Mouse (Mus musculus) hindbrain, embryonic 14.5 days (tissue): ENCODE data around the gene Frmd6. TPM values are rescaled to one million over a fixed set of nuclear protein-coding genes. Genes with fewer than 3 reads are reported as not detected.

ENCODE experiments used
- ATAC-seq: fragments of 200-750 bp; cut with Nextera tagmentation; 2 replicates; pipeline ENCODE4 v1.8.0; 2017; ENCODE audit warnings: moderate number of reproducible peaks, mild to moderate bottlenecking, moderate TSS enrichment, moderate library complexity; ENCODE audit not compliant: low FRiP score
- DNase-seq: peaks from one replicate; pipeline ENCODE4 v3.0.0-alpha.2; 2015; ENCODE audit warnings: low spot score
- H3K27ac ChIP-seq: fragments of 300-500 bp; sonication (generic); 2 replicates; pipeline ENCODE4 v1.5.1; 2014; ENCODE audit warnings: mild to moderate bottlenecking, moderate library complexity
- H3K27me3 ChIP-seq: fragments of 300-500 bp; sonication (generic); 2 replicates; pipeline ENCODE4 v1.6.1; 2014; ENCODE audit warnings: mild to moderate bottlenecking, low read length, mixed read lengths; ENCODE audit not compliant: control insufficient read depth, insufficient read depth
- H3K36me3 ChIP-seq: fragments of 300-500 bp; sonication (generic); replicated peaks from 2 replicates; pipeline ENCODE4 v1.6.1; 2014; ENCODE audit not compliant: control insufficient read depth, insufficient read depth
- H3K4me1 ChIP-seq: fragments of 300-500 bp; sonication (generic); replicated peaks from 2 replicates; pipeline ENCODE4 v1.6.1; 2014; ENCODE audit warnings: antibody characterized with exemption, low read length, mixed read lengths; ENCODE audit not compliant: control insufficient read depth, insufficient read depth
- H3K4me2 ChIP-seq: fragments of 300-500 bp; sonication (generic); replicated peaks from 2 replicates; pipeline ENCODE4 v1.6.1; 2014; ENCODE audit warnings: mild to moderate bottlenecking, moderate library complexity
- H3K4me3 ChIP-seq: fragments of 300-500 bp; sonication (generic); replicated peaks from 2 replicates; pipeline ENCODE4 v1.5.1; 2014; ENCODE audit warnings: mild to moderate bottlenecking, low read length
- H3K9ac ChIP-seq: fragments of 300-500 bp; sonication (generic); 2 replicates; pipeline ENCODE4 v1.6.1; 2014
- H3K9me3 ChIP-seq: fragments of 300-500 bp; sonication (generic); 2 replicates; pipeline ENCODE4 v1.6.1; 2016; ENCODE audit warnings: low read length; ENCODE audit not compliant: control insufficient read depth
- WGBS: fragments of 180-500 bp; shearing (Covaris S2); extraction: QIAGEN DNeasy Blood & Tissue Kit; methylation state at CpG from one replicate; pipeline ENCODE4 v1.1.7; 2014; 5-methylcytosine and 5-hydroxymethylcytosine counted together
- polyA plus RNA-seq: library from polyadenylated mRNA; unstranded; fragments of >200 nt; fragmentation: Nextera tagmentation; extraction: Ambion mirVana; gene quantifications from 2 replicates; pipeline ENCODE4 v1.2.1, GENCODE M21; 2014

The Frmd6 gene
- polyA plus RNA-seq, 1 experiment from 2014 or later = 9.5 TPM

- H3K27me3 ChIP-seq = no peaks in the 10 kb centered on the region
- H3K4me1 ChIP-seq = no peaks in the 10 kb centered on the region
- 61% methylated on average over 3 of the region's 3 CpGs for WGBS
- no peak overlapping the region for H3K4me3 ChIP-seq
- H3K4me2 ChIP-seq = no peak overlapping the region
- no peaks in the 10 kb centered on the region for H3K36me3 ChIP-seq
- H3K9me3 ChIP-seq = no peaks in the 10 kb centered on the region
- no peak for ATAC-seq
- no peak for DNase-seq
- no peak overlapping the region for H3K27ac ChIP-seq
- no peak overlapping the region for H3K9ac ChIP-seq
These were observed 88.1 kb downstream of the Frmd6 start for GRCm38 (mm10) chr12:70913429-70913828.

GRCm38 (mm10) chr12:70914387-70914786, 89.1 kb downstream of the Frmd6 start:
- H3K4me2 ChIP-seq = no peak overlapping the region
- ATAC-seq (no peak), DNase-seq (peak; percentile 79)
- H3K27ac ChIP-seq = no peak overlapping the region
- H3K9me3 ChIP-seq = no peaks in the 10 kb centered on the region
- no peak overlapping the region for H3K9ac ChIP-seq
- 63% methylated on average over 11 of the region's 11 CpGs for whole genome bisulfite sequencing
- no peak overlapping the region for H3K4me3 ChIP-seq
- no peaks in the 10 kb centered on the region for H3K4me1 ChIP-seq
- no peaks in the 10 kb centered on the region for H3K36me3 ChIP-seq
- H3K27me3 ChIP-seq = no peaks in the 10 kb centered on the region

GRCm38 (mm10) chr12:70929781-70930180, 104.5 kb downstream of the Frmd6 start:
- H3K27me3 ChIP-seq = no peaks in the 10 kb centered on the region
- no peak for ATAC-seq
- no peak overlapping the region for H3K27ac ChIP-seq
- H3K4me3 ChIP-seq = no peak overlapping the region
- H3K4me1 ChIP-seq = no peaks in the 10 kb centered on the region
- DNase-seq = no peak
- no peak overlapping the region for H3K9ac ChIP-seq
- H3K36me3 ChIP-seq = no peaks in the 10 kb centered on the region
- 92% methylated on average over 4 of the region's 4 CpGs for WGBS
- no peak overlapping the region for H3K4me2 ChIP-seq
- no peaks in the 10 kb centered on the region for H3K9me3 ChIP-seq

- Histone ChIP-seq H3K4me1 (peaks cover 9% of the 10 kb centered on the region), H3K27me3 (no peaks in the 10 kb centered on the region), H3K4me3 (peak overlapping the region; percentile 77), H3K4me2 (peak overlapping the region; percentile 65), H3K27ac (peak overlapping the region; percentile 84), H3K36me3 (peaks cover 18% of the 10 kb centered on the region), H3K9me3 (no peaks in the 10 kb centered on the region), H3K9ac (peak overlapping the region; percentile 52)
- 20% methylated on average over 10 of the region's 12 CpGs for WGBS
- ATAC-seq (peak; percentile 44), DNase-seq (no peak)
These were observed 111.8 kb downstream of the Frmd6 start for GRCm38 (mm10) chr12:70937150-70937549.

GRCm38 (mm10) chr12:70937571-70938384, 112.5 kb downstream of the Frmd6 start, which contains the start of gene Actr10:
Gene Actr10 (plus strand): TSS chr12:70937857.
- Histone ChIP-seq H3K4me1 (peaks cover 9% of the 10 kb centered on the region), H3K9me3 (no peaks in the 10 kb centered on the region), H3K27ac (peak within 1 kb of the TSS; percentile 84), H3K4me3 (peak within 1 kb of the TSS; percentile 77), H3K4me2 (peak within 1 kb of the TSS; percentile 65), H3K9ac (peak within 1 kb of the TSS; percentile 91), H3K27me3 (no peaks in the 10 kb centered on the region), H3K36me3 (peaks cover 24% of the 10 kb centered on the region)
- under 1% methylated on average over 50 of the region's 59 CpGs for WGBS
- peak; percentile 98 for ATAC-seq
- DNase-seq = peak; percentile 96

GRCm38 (mm10) chr12:70940806-70941205, 115.5 kb downstream of the Frmd6 start:
- WGBS = 98% methylated on average over 7 of the region's 7 CpGs
- no peak overlapping the region for H3K27ac ChIP-seq
- no peak overlapping the region for H3K9ac ChIP-seq
- no peak overlapping the region for H3K4me3 ChIP-seq
- H3K9me3 ChIP-seq = no peaks in the 10 kb centered on the region
- H3K4me2 ChIP-seq = no peak overlapping the region
- DNase-seq (no peak), ATAC-seq (no peak)
- peaks cover 52% of the 10 kb centered on the region for H3K36me3 ChIP-seq
- H3K4me1 ChIP-seq = peaks cover 9% of the 10 kb centered on the region
- no peaks in the 10 kb centered on the region for H3K27me3 ChIP-seq

GRCm38 (mm10) chr12:70944181-70944580, 118.9 kb downstream of the Frmd6 start:
- 96% methylated on average over 5 of the region's 5 CpGs for WGBS
- Histone ChIP-seq H3K9ac (no peak overlapping the region), H3K27me3 (no peaks in the 10 kb centered on the region), H3K27ac (no peak overlapping the region), H3K36me3 (peaks cover 85% of the 10 kb centered on the region), H3K4me1 (peaks cover 5% of the 10 kb centered on the region), H3K9me3 (no peaks in the 10 kb centered on the region), H3K4me3 (no peak overlapping the region), H3K4me2 (no peak overlapping the region)
- DNase-seq (no peak), ATAC-seq (no peak)

- H3K9ac ChIP-seq = no peak overlapping the region
- H3K9me3 ChIP-seq = no peaks in the 10 kb centered on the region
- peaks cover 94% of the 10 kb centered on the region for H3K36me3 ChIP-seq
- DNase-seq = no peak
- H3K27ac ChIP-seq = no peak overlapping the region
- no peaks in the 10 kb centered on the region for H3K27me3 ChIP-seq
- 95% methylated on average over 10 of the region's 10 CpGs for WGBS
- no peaks in the 10 kb centered on the region for H3K4me1 ChIP-seq
- ATAC-seq = no peak
- H3K4me3 ChIP-seq = no peak overlapping the region
- H3K4me2 ChIP-seq = no peak overlapping the region
These were observed 121.4 kb downstream of the Frmd6 start for GRCm38 (mm10) chr12:70946585-70947256.
